Mouse (Mus musculus): ENCODE results near the gene Kcnma1.

Gene Kcnma1

GRCm38 (mm10) chr14:23300443-23300842, 713.8 kb downstream of the Kcnma1 start:
- no peak for DNase-seq (ENCODE audit: low spot score)

- DNase-seq (ENCODE audit: low spot score): no peak
Observed at GRCm38 (mm10) chr14:23290634-23291033, 723.7 kb downstream of the Kcnma1 start.

DNA sequence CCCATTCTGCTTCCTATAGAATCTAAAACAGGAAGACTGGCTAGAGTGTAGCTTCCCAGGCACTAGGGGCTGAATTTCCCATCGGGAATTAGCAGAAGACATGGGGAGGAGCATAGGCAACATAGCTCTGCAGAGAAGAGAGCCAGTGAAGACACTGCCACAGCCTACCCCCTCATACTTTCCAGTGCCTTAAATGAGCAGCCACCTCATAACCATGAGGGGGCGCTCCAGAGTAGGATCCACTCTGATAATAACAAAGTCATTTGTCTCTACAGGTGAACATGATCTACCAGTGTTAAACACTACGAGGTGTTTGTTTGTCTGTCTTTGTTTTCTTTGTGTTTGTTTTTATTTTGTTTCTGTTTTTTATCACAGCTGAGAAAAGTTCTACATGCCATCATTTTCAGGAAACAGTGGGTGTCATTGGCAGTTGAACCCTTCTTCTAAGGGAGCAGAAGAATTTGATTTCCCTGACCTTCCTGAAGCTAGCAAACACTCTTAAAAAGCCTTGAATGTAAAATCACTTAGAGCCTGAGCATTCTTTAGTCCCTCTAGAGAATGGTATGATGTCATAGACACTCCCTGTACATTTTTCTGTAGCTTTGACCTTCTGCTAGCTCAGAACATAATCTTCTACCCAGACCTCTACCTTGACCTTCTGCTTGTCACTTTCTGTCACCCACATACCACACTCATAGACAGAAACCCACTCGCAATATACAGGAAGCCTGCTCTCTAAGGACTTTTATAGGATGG, 747.6 kb downstream of the Kcnma1 start:
- no peak for DNase-seq (ENCODE audit: low spot score)

DNA sequence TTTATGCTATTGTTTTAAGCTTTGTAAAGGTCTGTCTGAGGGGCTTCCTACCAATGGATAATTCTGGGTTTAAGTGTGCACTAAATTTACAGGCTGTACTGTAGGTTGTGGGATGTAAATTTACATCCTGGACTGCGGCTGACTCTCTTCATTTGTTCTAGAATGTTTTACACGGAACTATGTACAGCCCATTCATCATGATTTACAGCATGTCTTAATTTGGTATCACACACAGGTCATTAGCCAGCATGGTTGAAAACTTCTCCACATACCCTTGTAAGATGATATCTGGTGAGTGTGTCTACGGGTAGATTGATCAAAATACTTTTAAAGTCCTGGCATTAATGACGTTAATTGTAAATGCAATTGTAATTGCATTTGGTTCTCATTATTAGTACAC, 761.1 kb downstream of the Kcnma1 start:
- DNase-seq (ENCODE audit: low spot score): no peak

GRCm38 (mm10) chr14:23244446-23244845, 769.8 kb downstream of the Kcnma1 start:
- no peak for DNase-seq (ENCODE audit: low spot score)

DNA sequence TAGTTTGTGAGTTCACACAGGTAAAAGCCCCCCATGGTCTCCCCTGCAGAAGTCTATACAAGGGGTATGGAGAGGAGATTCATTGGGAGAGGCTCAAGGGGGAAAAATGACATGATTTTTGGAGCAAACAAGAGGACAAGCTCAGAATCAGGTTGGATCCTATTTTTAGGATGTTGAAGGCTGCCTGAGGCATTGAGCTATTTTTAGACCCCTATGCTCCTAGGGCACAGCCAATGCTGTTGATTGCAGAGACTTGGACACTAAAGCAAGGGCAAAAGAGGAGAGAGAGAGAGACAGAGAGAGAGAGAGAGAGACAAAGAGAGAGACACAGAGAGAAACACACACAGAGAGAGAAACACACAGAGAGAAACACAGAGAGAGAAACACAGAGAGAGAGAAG, 770.4 kb downstream of the Kcnma1 start:
- DNase-seq (ENCODE audit: low spot score): no peak

Data from spleen, adult 12 weeks (tissue).